In the genomic region with DNA sequence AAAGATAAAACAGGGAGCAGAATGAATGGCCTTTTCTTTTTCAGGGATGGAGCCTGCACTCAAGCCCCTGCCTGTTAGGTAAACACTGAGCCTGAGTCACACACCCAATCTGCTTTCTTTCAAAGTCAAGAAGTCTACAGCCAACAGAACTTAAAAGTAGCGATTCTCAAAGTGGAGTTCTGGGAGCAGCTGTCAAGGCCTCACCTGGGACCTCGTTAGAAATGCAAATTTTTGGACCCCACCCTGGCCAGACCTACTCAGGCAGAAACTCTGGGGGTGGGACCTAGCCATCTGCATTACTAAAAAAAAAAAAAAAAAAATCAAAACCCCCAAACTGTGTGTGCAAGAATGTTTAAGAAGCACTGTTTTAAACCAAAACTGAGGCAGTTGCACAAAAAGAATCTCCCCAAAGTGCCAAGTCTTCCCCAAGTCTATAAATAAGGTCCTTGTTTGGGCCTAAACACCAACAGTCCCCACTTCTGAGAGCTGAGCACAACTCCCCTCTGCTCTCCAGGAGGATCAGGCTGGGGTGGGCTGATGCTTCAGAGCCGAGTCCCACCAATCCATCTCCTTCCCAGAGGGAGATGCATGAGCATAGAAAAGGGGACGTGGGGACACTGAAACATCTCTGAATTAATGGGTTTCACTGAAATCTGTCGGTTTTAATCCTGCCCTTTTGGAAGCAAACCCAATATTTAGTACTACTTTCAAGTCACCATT, we compare ENCODE assay signal across 29 mouse cellular contexts. TPM values are rescaled to one million over a fixed set of nuclear protein-coding genes. Genes with fewer than 3 reads are reported as not detected.
A peak's percentile ranks its signal among the peaks of the same experiment; 100 is the strongest.
DNase-seq lines count a peak whose midpoint lies in the region; ATAC-seq and TF ChIP-seq lines count a peak whose summit lies in the region.
"Had no signal": no experiment of that assay in that cellular context is flagged by ENCODE, and none has a peak within 500 bp of the region (broad histone marks: within the 10 kb centered on the region; RNA-seq: fewer than 3 reads in every experiment).

No protein-coding gene starts in this region.

- no peak overlapping the region for H3K4me2 ChIP-seq in lung, embryonic 14.5 days
- no peak overlapping the region for H3K4me2 ChIP-seq in forebrain, embryonic 16.5 days (ENCODE audit: low read length)
- H3K4me2 ChIP-seq: embryonic facial prominence, embryonic 12.5 days; forebrain, embryonic 12.5 days; heart, embryonic 11.5 days; intestine, embryonic 15.5 days; limb, embryonic 13.5 days; liver, embryonic 12.5 days; midbrain, embryonic 12.5 days had no signal

- H3K4me1 ChIP-seq in lung, embryonic 14.5 days (ENCODE audit: insufficient read depth), result peaks cover 7% of the 10 kb centered on the region; the same call in 1 of the 2 replicates
- H3K4me1 ChIP-seq in E14TG2a.4 (replicated peaks; ENCODE audit: low read depth, low read length), result peaks cover 50% of the 10 kb centered on the region
- H3K4me1 ChIP-seq in bone marrow, adult 2 months (ENCODE audit: control insufficient read depth, insufficient read depth, low read length), result peaks cover 2% of the 10 kb centered on the region; the same call in 1 of the 2 replicates
- H3K4me1 ChIP-seq in forebrain, embryonic 16.5 days (replicated peaks; ENCODE audit: control insufficient read depth, insufficient read depth, low read length), result peaks cover 4% of the 10 kb centered on the region
- H3K4me1 ChIP-seq: liver, embryonic 12.5 days had no signal

- no peak for TF ChIP-seq CTCF in lung, embryonic 14.5 days (IDR thresholded peaks at IDR 0.05; ENCODE audit: low read depth)
- no peak for TF ChIP-seq CTCF in E14TG2a.4 (conservative IDR thresholded peaks at IDR 0.05; ENCODE audit: low read length)
- no peak for TF ChIP-seq CTCF in bone marrow, adult 2 months (IDR thresholded peaks at IDR 0.05; ENCODE audit: control insufficient read depth, insufficient read depth, low read length)

- no peaks in the 10 kb centered on the region for H3K9me3 ChIP-seq in lung, embryonic 14.5 days (ENCODE audit: low read depth, low read length)
- no peaks in the 10 kb centered on the region for H3K9me3 ChIP-seq in E14TG2a.4 (ENCODE audit: low read length)
- no peaks in the 10 kb centered on the region for H3K9me3 ChIP-seq in forebrain, embryonic 16.5 days (ENCODE audit: control insufficient read depth, low read length)
- H3K9me3 ChIP-seq: embryonic facial prominence, embryonic 12.5 days; forebrain, embryonic 12.5 days; G1E; hindbrain, embryonic 10.5 days; intestine, embryonic 15.5 days; limb, embryonic 13.5 days; liver, embryonic 12.5 days; midbrain, embryonic 12.5 days had no signal

- 24% methylated on average over 5 of the region's 5 CpGs for WGBS in lung, embryonic 14.5 days
- WGBS in bone marrow, adult 2 months, result 64% methylated on average over 5 of the region's 5 CpGs
- WGBS in forebrain, embryonic 16.5 days, result 71% methylated on average over 5 of the region's 5 CpGs

- DNase-seq in lung, embryonic 14.5 days, result peak; percentile 15
- DNase-seq in lung, adult 18-20 months, result no peak
- peak; percentile 91 for DNase-seq in A20 (ENCODE audit: low read depth, low spot score)
- no peak for DNase-seq in adrenal gland, postnatal 25 days
- DNase-seq: adrenal gland, postnatal 14 days; cerebellum, adult 11-12 months; cerebellum, postnatal 14 days; gastrocnemius, adult 2 months; kidney, adult 9 months; kidney, postnatal 14 days; layer of hippocampus, postnatal 36 days; lung, adult 2 months; thymus, adult 2 months had no signal

- peaks cover 6% of the 10 kb centered on the region; the same call in 1 of the 2 replicates for H3K27me3 ChIP-seq in lung, embryonic 14.5 days (ENCODE audit: insufficient read depth, low read length)
- peaks cover 33% of the 10 kb centered on the region for H3K27me3 ChIP-seq in E14TG2a.4 (ENCODE audit: insufficient read depth, low read length)
- H3K27me3 ChIP-seq in forebrain, embryonic 16.5 days (replicated peaks; ENCODE audit: control insufficient read depth, insufficient read depth, low read length), result no peaks in the 10 kb centered on the region; the same call in 1 of the 2 replicates

- peak overlapping the region; percentile 70 for H3K27ac ChIP-seq in lung, embryonic 14.5 days (ENCODE audit: low read depth)
- H3K27ac ChIP-seq in bone marrow, adult 2 months (ENCODE audit: control insufficient read depth, insufficient read depth, low read depth, low read length, poor library complexity), result peak overlapping the region; percentile 70
- H3K27ac ChIP-seq in forebrain, embryonic 16.5 days (ENCODE audit: low read length), result no peak overlapping the region
- H3K27ac ChIP-seq: embryonic facial prominence, embryonic 12.5 days; forebrain, embryonic 12.5 days; gastrocnemius, adult 2 months; hindbrain, embryonic 10.5 days; intestine, embryonic 15.5 days; limb, embryonic 13.5 days; liver, embryonic 12.5 days; midbrain, embryonic 12.5 days had no signal

- TF ChIP-seq POLR2A in bone marrow, adult 2 months (IDR thresholded peaks at IDR 0.05; ENCODE audit: borderline replicate concordance, control insufficient read depth, low read depth, low read length), result no peak

- no peaks in the 10 kb centered on the region for H3K36me3 ChIP-seq in lung, embryonic 14.5 days (ENCODE audit: insufficient read depth)
- H3K36me3 ChIP-seq in E14TG2a.4 (ENCODE audit: insufficient read depth, low read length), result no peaks in the 10 kb centered on the region
- H3K36me3 ChIP-seq in forebrain, embryonic 16.5 days (ENCODE audit: control insufficient read depth, insufficient read depth), result no peaks in the 10 kb centered on the region
- H3K36me3 ChIP-seq: embryonic facial prominence, embryonic 12.5 days; forebrain, embryonic 12.5 days; G1E; hindbrain, embryonic 10.5 days; intestine, embryonic 15.5 days; limb, embryonic 13.5 days; liver, embryonic 12.5 days; midbrain, embryonic 12.5 days had no signal

- no peak; the same call in 1 of the 2 replicates for ATAC-seq in lung, embryonic 14.5 days (ENCODE audit: insufficient read depth)
- ATAC-seq in forebrain, embryonic 16.5 days, result no peak
- ATAC-seq in erythroid progenitor cell, adult 5-6 weeks (replicated peaks; ENCODE audit: low FRiP score, poor library complexity, severe bottlenecking), result no peak
- ATAC-seq: hindbrain, embryonic 16.5 days; intestine, embryonic 15.5 days; liver, embryonic 12.5 days; Patski had no signal

- H3K4me3 ChIP-seq in lung, embryonic 14.5 days (ENCODE audit: low read depth, low read length), result no peak overlapping the region
- H3K4me3 ChIP-seq in E14TG2a.4 (replicated peaks; ENCODE audit: low read length), result peak overlapping the region; percentile 50; the same call in 1 of the 2 replicates
- no peak overlapping the region for H3K4me3 ChIP-seq in bone marrow, adult 2 months (replicated peaks; ENCODE audit: control insufficient read depth, low read depth, low read length)
- no peak overlapping the region for H3K4me3 ChIP-seq in forebrain, embryonic 16.5 days (replicated peaks; ENCODE audit: low read length)
- H3K4me3 ChIP-seq: embryonic facial prominence, embryonic 12.5 days; forebrain, embryonic 12.5 days; gastrocnemius, adult 2 months; hindbrain, embryonic 10.5 days; intestine, embryonic 15.5 days; limb, embryonic 13.5 days; liver, embryonic 12.5 days; midbrain, embryonic 12.5 days had no signal

- H3K9ac ChIP-seq in lung, embryonic 14.5 days, result no peak overlapping the region
- H3K9ac ChIP-seq in forebrain, embryonic 16.5 days (replicated peaks; ENCODE audit: low read depth, low read length), result no peak overlapping the region
- H3K9ac ChIP-seq: embryonic facial prominence, embryonic 12.5 days; forebrain, embryonic 12.5 days; intestine, embryonic 15.5 days; limb, embryonic 13.5 days; liver, embryonic 12.5 days; midbrain, embryonic 12.5 days had no signal

RNA-seq across cellular contexts. Expression of gene Rasgrp1, which starts 5.7 kb away (rescaled TPM):
- 1.5 and 2.1 TPM in 2 replicates for polyA plus RNA-seq in lung, embryonic 14.5 days (2014; fragmentation: Nextera tagmentation; extraction: Ambion mirVana)
- 1.8 and 4.7 TPM in 2 replicates for polyA plus RNA-seq in bone marrow, adult 2 months (2011; ENCODE audit: insufficient read depth, insufficient read length, low replicate concordance, missing spikeins)
- total RNA-seq in adrenal gland, postnatal 25 days (2021), result 0.19 and 0.49 TPM in 2 replicates
- 4.6 and 8.8 TPM in 2 replicates for polyA plus RNA-seq in forebrain, embryonic 16.5 days (2015; fragmentation: Nextera tagmentation; extraction: Ambion mirVana)
- total RNA-seq in erythroid progenitor cell, adult 5-6 weeks (2015; ENCODE audit: low replicate concordance), result 2.5 and 6.3 TPM in 2 replicates
- total RNA-seq in erythroid progenitor cell, adult 5-6 weeks (2017; ENCODE audit: low replicate concordance), result 3.2 and 4.8 TPM in 2 replicates
- polyA plus RNA-seq: C2C12, G1E, Patski had no signal

Comparison
In these comparisons a context has a peak if more than half of its experiments do, and no peak if none do; other contexts are left out.
1. DNase-seq: peak in lung, embryonic 14.5 days (single experiment) and A20 (single experiment); none in lung, adult 18-20 months (0 of 2) and adrenal gland, postnatal 25 days (single experiment).